Mouse (Mus musculus) bone marrow macrophage, adult 2 months (primary cell): ENCODE measurements at regions not wholly inside any gene's neighbourhood (a gene's known extent, or its start where the extent isn't known, plus 50 kb on each side); places are given as distances from the start of the nearest gene placed in this dataset.

ENCODE experiments used
- CTCF ChIP-seq: IDR thresholded peaks from 2 replicates; pipeline ENCODE4 v1.5.1; 2012; ENCODE audit warnings: low read depth, mild to moderate bottlenecking, low read length, moderate library complexity
- POLR2A ChIP-seq: IDR thresholded peaks from 2 replicates; pipeline ENCODE4 v1.6.1; 2012; ENCODE audit warnings: mild to moderate bottlenecking, low read depth, low read length, borderline replicate concordance

GRCm38 (mm10) chr5:68672834-68673233, 641.2 kb downstream of the Grxcr1 start:
- no peak for TF ChIP-seq CTCF
- no peak for TF ChIP-seq POLR2A
